Mouse (Mus musculus) ES-Bruce4 (cell line): ENCODE measurements around the gene Gm28048.

Experiments used
- CTCF ChIP-seq: IDR thresholded peaks from one replicate; pipeline ENCODE4 v1.8.1; 2011; ENCODE audit warnings: low read depth, low read length
- EP300 ChIP-seq: IDR thresholded peaks from 2 replicates; pipeline ENCODE4 v1.6.1; 2011; ENCODE audit warnings: low read depth, low read length; ENCODE audit not compliant: insufficient read depth
- POLR2A ChIP-seq: IDR thresholded peaks from one replicate; pipeline ENCODE4 v1.8.1; 2011; ENCODE audit warnings: low read length; ENCODE audit not compliant: insufficient read depth

DNA sequence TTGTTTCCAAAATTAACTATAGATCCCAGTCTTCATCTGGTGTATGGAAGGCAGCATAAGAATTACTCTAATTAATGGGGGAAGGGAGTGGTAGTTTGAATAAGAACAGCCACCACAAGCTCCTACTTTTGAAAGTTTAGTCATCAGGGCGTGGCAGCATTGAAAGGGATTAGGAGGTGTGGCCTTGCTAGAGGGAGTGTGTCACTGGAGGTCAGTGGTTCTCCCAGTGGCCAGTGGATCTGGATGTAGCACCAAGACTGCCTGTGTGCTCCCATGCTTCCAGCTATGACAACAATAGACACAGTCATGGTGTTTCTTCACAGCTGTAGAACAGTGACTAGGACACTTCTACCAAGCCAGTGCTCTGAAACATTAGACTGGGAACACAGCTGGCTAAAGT, 32.8 kb downstream of the Gm28048 start:
- no peak for TF ChIP-seq CTCF
- peak; percentile 91 for TF ChIP-seq EP300
- no peak for TF ChIP-seq POLR2A
